Mouse (Mus musculus): ENCODE results near the gene Syt12.

The Syt12 gene

GRCm38 (mm10) chr19:4409062-4409461 lies 68.2 kb downstream of the Syt12 start:
- in situ Hi-C loops (cut with MseI, MboI) = no loop called here

DNA sequence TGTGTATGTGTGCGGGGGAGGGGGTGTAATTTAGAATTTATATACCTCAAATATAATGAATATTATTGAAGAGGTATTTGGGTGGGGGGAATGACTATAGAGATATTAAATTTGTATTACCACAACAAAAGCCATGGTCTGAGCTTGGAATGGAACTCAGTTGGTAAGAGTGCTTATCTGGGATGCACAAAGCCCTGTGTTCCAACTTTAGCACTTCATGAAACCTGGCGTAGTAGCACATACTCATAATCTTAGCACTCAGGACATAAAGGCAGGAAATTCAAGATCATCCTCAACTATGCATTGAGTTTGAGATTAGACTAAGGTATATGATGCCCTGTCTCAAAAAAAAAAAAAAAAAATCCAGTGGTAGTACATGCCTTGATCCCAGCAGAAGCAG lies 72.4 kb downstream of the Syt12 start:
- in situ Hi-C loops (cut with MseI, MboI) = no loop called here

DNA sequence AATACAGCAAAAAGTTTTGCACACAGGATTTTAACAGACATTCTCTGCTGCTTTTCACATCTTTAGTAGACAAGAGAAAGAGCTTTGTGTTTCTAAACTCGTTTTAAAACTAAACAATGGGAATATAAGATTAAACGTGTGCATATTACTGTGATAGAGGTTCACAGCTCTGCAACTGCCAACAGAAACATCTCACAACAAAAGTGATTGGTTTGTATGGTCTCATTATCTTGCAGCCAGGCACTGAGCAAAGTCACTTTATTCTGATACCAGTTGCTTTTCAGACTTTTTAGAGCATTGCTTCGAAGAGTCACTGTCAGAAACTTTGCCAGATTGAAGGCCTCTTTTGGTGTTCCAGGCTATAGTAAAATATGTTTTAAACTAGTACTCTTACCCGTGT lies 78.3 kb downstream of the Syt12 start:
- in situ Hi-C loops (cut with MseI, MboI) = no loop called here

- in situ Hi-C loops (cut with MseI, MboI) = no loop called here
Observed at GRCm38 (mm10) chr19:4398630-4398948, 78.7 kb downstream of the Syt12 start.

DNA sequence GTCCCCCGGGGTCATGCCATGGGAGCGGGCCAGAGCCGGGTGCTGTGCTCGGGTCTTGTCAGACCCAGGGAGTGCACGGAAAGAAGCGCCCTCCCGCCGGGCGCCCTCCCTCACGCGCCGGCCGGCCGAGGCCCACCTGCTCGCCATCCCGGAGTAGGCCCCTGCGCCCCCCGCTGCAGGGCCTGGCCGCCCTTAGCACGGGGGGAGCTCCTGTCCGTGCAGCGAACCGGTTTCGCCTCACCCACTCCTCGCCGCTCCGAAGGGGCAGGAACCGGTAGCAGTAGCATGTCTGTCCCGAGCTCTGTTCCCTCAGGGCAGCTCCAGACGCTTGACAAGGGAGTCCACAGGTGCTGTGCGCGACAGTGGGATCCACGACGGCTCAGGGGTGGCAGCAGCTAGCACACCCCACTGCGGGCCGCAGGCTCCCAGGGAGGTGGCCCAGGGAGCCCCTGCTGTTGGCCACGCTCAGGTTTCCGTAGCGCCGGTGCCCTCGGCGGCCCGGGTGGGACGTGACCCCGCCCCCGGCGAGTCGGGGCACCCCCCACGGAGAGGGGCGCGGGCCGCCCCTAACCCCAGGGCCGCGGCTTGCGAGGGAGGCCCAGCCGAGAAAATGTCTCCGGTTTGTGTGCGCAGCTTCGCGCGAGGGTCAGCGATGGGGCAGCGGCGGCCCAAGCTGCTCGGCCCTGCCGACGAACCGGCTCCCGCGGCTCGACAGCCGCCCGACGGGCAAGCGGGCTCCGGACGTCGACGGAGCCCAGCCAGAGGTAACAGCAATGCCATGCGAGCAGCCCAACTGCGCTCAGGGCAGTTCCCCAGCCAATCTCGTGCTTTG lies 79.2 kb downstream of the Syt12 start, which contains the start of gene Kdm2a:
Gene Kdm2a (minus strand): TSS at position 488 of the 832 bp plus-strand sequence.
- in situ Hi-C loops (cut with MseI, MboI) = no loop called here

DNA sequence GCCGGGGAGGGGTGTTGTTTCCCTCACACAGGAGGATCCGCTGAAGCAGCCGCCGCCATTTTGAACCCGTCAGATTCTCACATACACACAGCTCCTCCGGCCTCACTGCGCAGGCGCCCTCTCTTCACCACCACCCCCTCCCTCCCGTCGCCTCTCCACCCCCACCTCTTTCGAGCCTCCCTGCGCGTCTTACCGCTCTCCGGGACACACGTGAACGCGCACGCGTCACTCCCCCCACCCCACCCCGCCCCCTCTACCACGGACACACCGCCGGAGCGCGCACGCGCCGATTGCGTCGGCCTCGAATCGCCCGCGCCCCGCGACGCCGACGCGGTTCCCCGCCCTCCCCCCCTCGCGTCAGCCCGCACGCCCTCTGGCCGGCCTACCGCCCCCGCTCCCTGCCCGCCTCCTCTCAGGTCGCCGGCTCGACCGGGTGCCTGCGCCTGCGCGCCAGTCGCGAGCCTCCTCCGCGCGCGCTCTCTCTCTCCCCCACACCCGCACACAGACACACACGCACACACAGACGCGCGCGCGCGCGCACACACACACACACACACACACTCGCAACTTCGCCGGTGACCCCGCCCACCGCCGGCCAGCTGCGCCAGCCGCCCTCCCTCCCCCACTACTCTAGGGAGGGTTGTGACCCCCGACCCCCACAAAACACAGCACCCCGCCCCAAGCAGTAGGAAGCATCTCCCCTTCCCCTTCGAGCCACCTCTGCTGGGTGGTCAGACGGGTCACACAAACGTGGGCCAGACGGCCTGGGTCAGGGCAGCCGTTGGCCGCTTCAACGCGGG lies 80.0 kb downstream of the Syt12 start:
- in situ Hi-C loops (cut with MseI, MboI) = no loop called here

DNA sequence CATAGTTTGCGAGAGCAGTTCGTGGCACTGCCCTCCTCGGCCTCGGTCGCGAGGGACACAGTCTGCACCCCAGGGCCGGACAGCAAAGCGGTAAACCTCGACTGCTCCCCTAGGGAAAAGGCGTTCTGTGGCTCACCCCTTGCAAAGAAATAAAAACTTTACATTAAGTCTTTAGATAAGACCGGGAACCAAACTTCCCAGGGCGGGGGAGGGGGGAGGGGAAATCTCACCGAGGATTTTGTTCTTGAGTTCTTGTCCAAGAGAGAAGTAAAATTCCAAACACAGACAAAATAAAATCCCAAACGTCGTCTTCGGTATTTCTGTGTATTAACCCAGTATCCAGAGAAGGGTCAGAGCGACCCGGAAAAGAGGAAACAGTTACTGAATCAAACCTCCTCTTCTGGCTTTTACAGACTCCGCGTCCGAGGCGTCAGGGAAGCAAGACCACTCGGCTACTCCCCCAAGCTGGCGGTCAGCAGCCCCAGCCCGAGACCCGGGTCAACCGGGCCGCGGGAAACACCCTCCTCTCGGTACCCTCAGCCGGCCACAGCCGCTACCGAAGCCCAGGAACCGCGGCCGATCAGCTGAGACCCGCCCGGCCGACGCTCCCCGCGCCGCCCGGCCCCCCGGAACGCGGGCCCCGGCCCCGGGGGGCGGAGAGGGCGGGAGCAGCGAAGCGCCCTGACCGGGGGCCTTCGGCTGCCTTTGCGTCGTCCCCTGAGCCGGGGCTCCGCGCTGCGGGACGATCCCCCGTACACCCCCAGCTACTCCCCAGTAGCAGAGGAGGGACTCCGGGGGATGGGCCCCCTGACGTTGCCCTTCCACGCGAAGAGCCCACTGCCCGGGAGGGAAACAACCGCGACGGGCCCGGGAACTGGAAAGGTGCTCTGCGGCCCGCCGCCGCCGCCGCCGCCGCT lies 80.9 kb downstream of the Syt12 start:
- in situ Hi-C loops (cut with MseI, MboI) = no loop called here

Data from mouse trophoblast stem cell (cell line).